Mouse (Mus musculus): ENCODE results near the gene D430042O09Rik. TPM values are rescaled to one million over a fixed set of nuclear protein-coding genes. Genes with fewer than 3 reads are reported as not detected.

The D430042O09Rik gene
- total and polyA plus RNA-seq, 2 experiments: 8.5 to 8.8 TPM

DNA sequence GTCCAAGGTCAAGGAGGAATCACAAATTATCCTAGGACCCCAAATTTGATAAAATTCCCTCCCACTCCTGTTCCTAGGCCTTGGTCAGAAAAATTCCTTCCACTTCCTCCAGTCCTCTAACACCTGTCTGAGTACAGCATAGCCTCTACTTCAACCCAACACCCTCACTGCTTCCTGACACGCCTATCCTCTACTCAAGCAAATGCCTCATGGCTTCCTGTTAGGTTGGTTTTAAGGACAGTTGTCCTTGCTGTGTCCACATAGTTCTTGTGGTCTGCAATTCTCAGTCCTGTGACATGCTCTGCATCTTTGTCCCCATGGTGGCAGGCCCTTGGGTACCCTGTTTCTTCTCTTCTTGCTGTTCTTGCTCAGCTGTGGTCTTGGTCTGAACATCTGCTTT is 37.1 kb downstream of the D430042O09Rik start:
- Histone ChIP-seq H3K4me3 (ENCODE audit: insufficient read depth, low read depth, low read length) (no peak overlapping the region), H3K27ac (replicated peaks; ENCODE audit: insufficient read depth, low read depth, low read length) (no peak overlapping the region), H3K4me1 (ENCODE audit: control insufficient read depth, insufficient read depth, low read length) (peaks cover 9% of the 10 kb centered on the region), H3K27me3 (ENCODE audit: control insufficient read depth, insufficient read depth, low read length) (no peaks in the 10 kb centered on the region), H3K79me2 (ENCODE audit: control insufficient read depth, insufficient read depth, low read length) (no peaks in the 10 kb centered on the region), H3K36me3 (ENCODE audit: control insufficient read depth, insufficient read depth, low read length) (no peaks in the 10 kb centered on the region), H3K9ac (ENCODE audit: low read depth, low read length) (no peak overlapping the region)
- 94% methylated on average over 1 of the region's 1 CpGs for WGBS
- TF ChIP-seq CTCF (IDR thresholded peaks at IDR 0.05; ENCODE audit: low read depth, low read length) (no peak), POLR2A (IDR thresholded peaks at IDR 0.05; ENCODE audit: extremely low read depth, insufficient read depth, low read length) (no peak)
- no peak for DNase-seq (ENCODE audit: extremely low read depth, low read depth, low spot score)

DNA sequence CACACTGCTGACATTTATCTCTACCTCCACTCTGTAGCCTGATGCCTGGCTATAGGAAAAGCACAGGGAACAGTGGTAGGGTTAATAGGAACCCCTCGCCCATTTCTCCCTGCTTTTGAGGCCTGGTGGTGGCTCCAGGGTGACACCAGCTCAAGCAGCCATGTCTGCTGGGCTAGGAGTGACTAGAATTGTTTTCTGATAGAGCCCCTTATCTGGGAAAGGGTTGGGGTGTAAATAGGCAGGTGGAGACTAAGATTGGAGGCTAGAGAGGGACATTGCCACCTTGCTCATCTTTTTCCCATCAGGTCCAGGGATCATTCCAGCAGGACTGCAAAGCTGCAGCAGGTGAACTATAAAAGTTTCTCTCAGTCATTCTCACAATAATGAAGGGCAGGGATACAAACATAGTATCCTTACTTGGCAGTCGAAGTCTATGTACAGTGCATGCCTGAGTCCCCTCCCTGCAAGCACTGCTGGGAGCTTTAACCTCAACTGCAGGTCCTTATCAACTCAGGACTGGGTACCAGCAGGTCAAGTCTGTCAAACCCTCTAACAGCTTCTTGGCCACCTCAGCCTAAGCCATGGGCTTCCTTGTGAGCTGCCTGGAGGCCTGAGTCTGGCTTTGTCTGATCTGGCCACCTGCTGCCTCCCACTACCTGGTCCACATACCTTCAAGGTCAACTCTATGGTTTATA is 39.1 kb downstream of the D430042O09Rik start:
- DNase-seq (ENCODE audit: extremely low read depth, low read depth, low spot score): no peak
- Histone ChIP-seq H3K36me3 (ENCODE audit: control insufficient read depth, insufficient read depth, low read length) (no peaks in the 10 kb centered on the region), H3K27me3 (ENCODE audit: control insufficient read depth, insufficient read depth, low read length) (no peaks in the 10 kb centered on the region), H3K27ac (replicated peaks; ENCODE audit: insufficient read depth, low read depth, low read length) (no peak overlapping the region), H3K79me2 (ENCODE audit: control insufficient read depth, insufficient read depth, low read length) (no peaks in the 10 kb centered on the region), H3K4me3 (ENCODE audit: insufficient read depth, low read depth, low read length) (no peak overlapping the region), H3K9ac (ENCODE audit: low read depth, low read length) (no peak overlapping the region), H3K4me1 (ENCODE audit: control insufficient read depth, insufficient read depth, low read length) (peaks cover 5% of the 10 kb centered on the region)
- WGBS: 97% methylated on average over 2 of the region's 2 CpGs
- TF ChIP-seq CTCF (IDR thresholded peaks at IDR 0.05; ENCODE audit: low read depth, low read length) (no peak), POLR2A (IDR thresholded peaks at IDR 0.05; ENCODE audit: extremely low read depth, insufficient read depth, low read length) (no peak)

DNA sequence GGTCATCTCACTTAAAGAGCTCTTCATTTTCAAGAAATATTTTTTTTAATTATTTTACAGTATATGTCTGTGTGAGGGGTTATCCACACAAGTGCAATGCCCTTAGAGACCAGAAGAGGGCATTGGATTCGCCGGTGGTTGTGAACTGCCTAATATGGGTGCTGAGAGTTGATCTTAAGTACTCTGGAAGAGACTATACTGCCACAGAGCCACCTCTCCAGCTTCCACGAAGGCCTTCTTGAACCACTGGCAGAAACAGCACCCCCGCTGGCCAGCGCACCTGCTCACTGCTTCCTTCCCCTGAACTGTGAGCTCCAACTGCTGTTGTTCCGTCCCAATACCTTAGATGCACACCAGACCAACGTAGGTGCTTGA is 39.6 kb downstream of the D430042O09Rik start:
- Histone ChIP-seq H3K79me2 (ENCODE audit: control insufficient read depth, insufficient read depth, low read length) (no peaks in the 10 kb centered on the region), H3K36me3 (ENCODE audit: control insufficient read depth, insufficient read depth, low read length) (no peaks in the 10 kb centered on the region), H3K4me1 (ENCODE audit: control insufficient read depth, insufficient read depth, low read length) (no peaks in the 10 kb centered on the region), H3K27me3 (ENCODE audit: control insufficient read depth, insufficient read depth, low read length) (no peaks in the 10 kb centered on the region), H3K27ac (replicated peaks; ENCODE audit: insufficient read depth, low read depth, low read length) (no peak overlapping the region), H3K4me3 (ENCODE audit: insufficient read depth, low read depth, low read length) (no peak overlapping the region), H3K9ac (ENCODE audit: low read depth, low read length) (no peak overlapping the region)
- WGBS: 81% methylated on average over 7 of the region's 7 CpGs
- DNase-seq (ENCODE audit: extremely low read depth, low read depth, low spot score): peak; percentile 17
- peak; percentile 34; the same call in 1 of the 2 replicates for TF ChIP-seq CTCF (IDR thresholded peaks at IDR 0.05; ENCODE audit: low read depth, low read length)
- no peak for TF ChIP-seq POLR2A (IDR thresholded peaks at IDR 0.05; ENCODE audit: extremely low read depth, insufficient read depth, low read length)

DNA sequence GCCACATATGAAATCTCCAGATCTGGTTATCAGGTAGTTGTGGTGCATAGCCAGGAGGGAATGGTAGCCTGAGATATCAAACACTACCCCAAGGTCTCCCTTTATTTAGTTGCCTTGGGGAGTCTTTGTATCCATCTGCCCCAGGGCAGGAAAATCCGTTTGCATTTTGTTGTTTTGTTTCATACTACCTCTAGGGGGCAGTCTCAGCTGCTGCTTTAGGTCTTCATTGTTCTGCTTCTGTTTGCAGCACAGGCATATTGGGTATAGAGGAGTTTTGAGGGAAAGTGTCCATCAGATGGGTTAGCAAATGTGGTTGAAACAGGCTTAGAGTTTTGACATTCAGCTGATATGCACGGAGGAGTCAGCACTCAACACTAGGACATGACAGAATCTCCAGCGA is 40.5 kb downstream of the D430042O09Rik start:
- WGBS: 53% methylated on average over 3 of the region's 3 CpGs
- no peak for TF ChIP-seq CTCF (IDR thresholded peaks at IDR 0.05; ENCODE audit: low read depth, low read length)
- TF ChIP-seq POLR2A (IDR thresholded peaks at IDR 0.05; ENCODE audit: extremely low read depth, insufficient read depth, low read length): no peak
- Histone ChIP-seq H3K79me2 (ENCODE audit: control insufficient read depth, insufficient read depth, low read length) (no peaks in the 10 kb centered on the region), H3K4me3 (ENCODE audit: insufficient read depth, low read depth, low read length) (no peak overlapping the region), H3K27me3 (ENCODE audit: control insufficient read depth, insufficient read depth, low read length) (no peaks in the 10 kb centered on the region), H3K36me3 (ENCODE audit: control insufficient read depth, insufficient read depth, low read length) (no peaks in the 10 kb centered on the region), H3K9ac (ENCODE audit: low read depth, low read length) (no peak overlapping the region), H3K4me1 (ENCODE audit: control insufficient read depth, insufficient read depth, low read length) (no peaks in the 10 kb centered on the region), H3K27ac (replicated peaks; ENCODE audit: insufficient read depth, low read depth, low read length) (no peak overlapping the region)
- peak; percentile 17 for DNase-seq (ENCODE audit: extremely low read depth, low read depth, low spot score)

DNA sequence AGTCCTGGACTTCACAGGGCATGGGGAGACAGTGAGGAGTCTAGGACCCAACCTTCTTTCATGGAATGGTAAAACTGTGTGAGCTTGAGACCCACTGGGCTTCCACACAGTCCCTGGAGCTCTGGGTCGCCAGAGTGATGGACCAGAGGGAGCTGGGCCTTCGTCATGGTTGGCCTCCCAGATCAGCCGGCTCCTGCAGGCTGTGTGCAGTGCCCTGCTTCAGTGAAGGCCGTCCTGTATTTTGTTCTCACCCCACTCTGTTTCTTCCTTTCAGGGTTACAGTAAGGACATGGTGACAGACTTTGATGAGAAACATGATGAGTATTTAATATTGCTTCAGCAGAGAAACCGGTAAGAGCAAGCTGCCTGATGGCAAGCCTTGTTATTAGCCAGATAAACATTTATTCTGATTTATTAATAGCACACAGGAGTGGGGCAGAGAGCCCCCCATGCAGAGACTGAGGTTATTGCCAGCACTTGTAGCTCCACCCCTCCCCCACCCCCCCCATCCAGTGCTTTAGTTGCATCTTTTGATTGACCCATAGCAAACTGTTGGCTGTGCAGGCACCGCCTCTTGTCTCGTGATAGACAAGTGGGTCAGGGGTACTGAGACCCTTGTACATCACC is 45.1 kb downstream of the D430042O09Rik start:
- no peak overlapping the region for H3K9ac ChIP-seq (ENCODE audit: low read depth, low read length)
- H3K27me3 ChIP-seq (ENCODE audit: control insufficient read depth, insufficient read depth, low read length): no peaks in the 10 kb centered on the region
- 89% methylated on average over 7 of the region's 7 CpGs for WGBS
- H3K79me2 ChIP-seq (ENCODE audit: control insufficient read depth, insufficient read depth, low read length): no peaks in the 10 kb centered on the region
- TF ChIP-seq CTCF (IDR thresholded peaks at IDR 0.05; ENCODE audit: low read depth, low read length) (no peak), POLR2A (IDR thresholded peaks at IDR 0.05; ENCODE audit: extremely low read depth, insufficient read depth, low read length) (no peak)
- H3K4me1 ChIP-seq (ENCODE audit: control insufficient read depth, insufficient read depth, low read length): no peaks in the 10 kb centered on the region
- H3K4me3 ChIP-seq (ENCODE audit: insufficient read depth, low read depth, low read length): no peak overlapping the region
- H3K36me3 ChIP-seq (ENCODE audit: control insufficient read depth, insufficient read depth, low read length): peaks cover 3% of the 10 kb centered on the region; the same call in 1 of the 2 replicates
- no peak overlapping the region for H3K27ac ChIP-seq (replicated peaks; ENCODE audit: insufficient read depth, low read depth, low read length)
- DNase-seq (ENCODE audit: extremely low read depth, low read depth, low spot score): no peak

DNA sequence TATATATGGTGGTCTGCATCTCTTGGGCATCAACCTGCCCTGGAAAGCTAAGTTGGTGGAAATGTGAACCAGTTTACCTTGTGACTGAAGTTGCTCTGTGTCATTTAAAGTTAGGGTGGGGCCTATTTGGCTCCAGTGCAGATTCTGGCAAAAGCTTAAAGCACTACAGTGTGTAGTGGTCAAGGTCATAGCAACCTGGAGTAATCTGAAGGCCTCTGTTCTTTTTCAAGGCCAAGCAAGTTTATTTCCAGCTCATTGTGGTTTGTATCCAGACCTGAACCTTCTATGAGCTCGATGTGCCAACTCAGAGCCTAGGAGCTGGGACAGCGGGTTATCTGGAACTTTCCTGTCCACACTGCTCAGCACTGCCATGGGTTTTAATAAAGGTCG is 45.6 kb downstream of the D430042O09Rik start:
- Histone ChIP-seq H3K36me3 (ENCODE audit: control insufficient read depth, insufficient read depth, low read length) (peaks cover 3% of the 10 kb centered on the region; the same call in 1 of the 2 replicates), H3K79me2 (ENCODE audit: control insufficient read depth, insufficient read depth, low read length) (no peaks in the 10 kb centered on the region), H3K27me3 (ENCODE audit: control insufficient read depth, insufficient read depth, low read length) (no peaks in the 10 kb centered on the region), H3K9ac (ENCODE audit: low read depth, low read length) (no peak overlapping the region), H3K4me1 (ENCODE audit: control insufficient read depth, insufficient read depth, low read length) (no peaks in the 10 kb centered on the region), H3K4me3 (ENCODE audit: insufficient read depth, low read depth, low read length) (no peak overlapping the region), H3K27ac (replicated peaks; ENCODE audit: insufficient read depth, low read depth, low read length) (no peak overlapping the region)
- TF ChIP-seq POLR2A (IDR thresholded peaks at IDR 0.05; ENCODE audit: extremely low read depth, insufficient read depth, low read length): no peak
- no peak for TF ChIP-seq CTCF (IDR thresholded peaks at IDR 0.05; ENCODE audit: low read depth, low read length)
- WGBS: 80% methylated on average over 3 of the region's 3 CpGs
- no peak for DNase-seq (ENCODE audit: extremely low read depth, low read depth, low spot score)

Measured in liver, adult 2 months (tissue).